Mouse (Mus musculus): ENCODE data around the gene Vmn1r50. TPM values are rescaled to one million over a fixed set of nuclear protein-coding genes. Genes with fewer than 3 reads are reported as not detected.

Vmn1r50 gene
- total RNA-seq (2012; rRNA removed): not detected in 2 replicates
- not detected for polyA plus RNA-seq (2012; ENCODE audit: insufficient read depth in 1 of 2, insufficient read length in 2 of 2, low read depth in 1 of 2, low replicate concordance in 2 of 2, missing spikeins in 1 of 2)

DNA sequence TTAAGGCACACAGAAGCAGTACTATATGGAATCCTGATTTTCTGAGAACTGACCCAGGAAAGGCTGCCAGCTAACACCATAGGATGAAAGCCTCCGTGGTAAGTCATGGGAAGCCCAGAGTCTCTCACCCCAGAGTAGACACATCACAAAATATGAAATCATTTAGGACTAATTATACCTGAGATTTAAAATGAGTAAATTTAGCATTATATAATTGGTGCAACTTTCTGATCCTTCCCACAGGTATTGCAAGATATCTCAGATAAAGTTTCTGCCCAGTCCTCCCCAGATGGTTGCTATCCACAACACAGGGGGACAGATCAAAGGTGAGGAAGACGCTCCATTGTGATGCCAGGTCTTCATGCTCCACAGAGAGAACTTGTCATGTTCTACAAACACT lies at the start of gene Vmn1r50:
Vmn1r50 (plus strand) TSS at position 301 of the 400 bp plus-strand sequence.
- Histone ChIP-seq H3K27me3 (ENCODE audit: control insufficient read depth in 1 of 2, insufficient read depth in 2 of 2, low read length in 2 of 2) (no peaks in the 10 kb centered on the region), H3K4me3 (ENCODE audit: control insufficient read depth in 1 of 2, insufficient read depth in 1 of 2, low read depth in 2 of 2, low read length in 2 of 2) (no peak within 1 kb of the TSS), H3K9ac (ENCODE audit: control insufficient read depth, low read depth, low read length, poor library complexity, severe bottlenecking) (no peak within 1 kb of the TSS), H3K4me1 (ENCODE audit: control insufficient read depth in 1 of 2, insufficient read depth in 2 of 2, low read length in 2 of 2) (no peaks in the 10 kb centered on the region), H3K9me3 (replicated peaks; ENCODE audit: insufficient read depth, low read length) (no peaks in the 10 kb centered on the region), H3K36me3 (ENCODE audit: control insufficient read depth in 1 of 2, insufficient read depth in 2 of 2, low read length in 2 of 2) (no peaks in the 10 kb centered on the region), H3K79me2 (ENCODE audit: control insufficient read depth, insufficient read depth, low read length, poor library complexity) (no peaks in the 10 kb centered on the region), H3K27ac (ENCODE audit: control insufficient read depth, low read depth, low read length) (no peak within 1 kb of the TSS)
- TF ChIP-seq TBP (IDR thresholded peaks at IDR 0.05; ENCODE audit: low read depth, low read length) (no peak), SIN3A (IDR thresholded peaks at IDR 0.05; ENCODE audit: low read length) (no peak), HCFC1 (IDR thresholded peaks at IDR 0.05; ENCODE audit: low read depth, low read length) (no peak), MYC (IDR thresholded peaks at IDR 0.05; ENCODE audit: low read depth, low read length) (no peak), ELF1 (IDR thresholded peaks at IDR 0.05; ENCODE audit: low read depth, low read length) (no peak), JUND (IDR thresholded peaks at IDR 0.05; ENCODE audit: low read depth, low read length) (no peak), POLR2AphosphoS2 (IDR thresholded peaks at IDR 0.05; ENCODE audit: low read length) (no peak), CHD1 (IDR thresholded peaks at IDR 0.05; ENCODE audit: low read depth, low read length) (no peak), NRF1 (IDR thresholded peaks at IDR 0.05; ENCODE audit: insufficient read depth, low read depth, low read length, poor library complexity, severe bottlenecking) (no peak), MAZ (IDR thresholded peaks at IDR 0.05; ENCODE audit: low read depth, low read length) (no peak), MXI1 (IDR thresholded peaks at IDR 0.05; ENCODE audit: low read depth, low read length) (no peak), UBTF (IDR thresholded peaks at IDR 0.05; ENCODE audit: borderline replicate concordance, insufficient read depth, low read depth, low read length) (no peak), EP300 (IDR thresholded peaks at IDR 0.05; ENCODE audit: low read depth in 1 of 2, low read length in 2 of 2) (no peak), USF2 (IDR thresholded peaks at IDR 0.05; ENCODE audit: borderline replicate concordance in 1 of 2, insufficient read depth in 1 of 2, low read depth in 1 of 2, low read length in 2 of 2) (no peak), TCF12 (IDR thresholded peaks at IDR 0.05; ENCODE audit: low read depth, low read length) (no peak), ZKSCAN1 (IDR thresholded peaks at IDR 0.05; ENCODE audit: low read depth, low read length) (no peak), RAD21 (IDR thresholded peaks at IDR 0.05; ENCODE audit: low read depth, low read length) (no peak), MAFK (IDR thresholded peaks at IDR 0.05; ENCODE audit: borderline replicate concordance, low read depth, low read length) (no peak), MAX (IDR thresholded peaks at IDR 0.05; ENCODE audit: low read length) (no peak)
- DNase-seq (ENCODE audit: low read depth, low spot score): no peak

DNA sequence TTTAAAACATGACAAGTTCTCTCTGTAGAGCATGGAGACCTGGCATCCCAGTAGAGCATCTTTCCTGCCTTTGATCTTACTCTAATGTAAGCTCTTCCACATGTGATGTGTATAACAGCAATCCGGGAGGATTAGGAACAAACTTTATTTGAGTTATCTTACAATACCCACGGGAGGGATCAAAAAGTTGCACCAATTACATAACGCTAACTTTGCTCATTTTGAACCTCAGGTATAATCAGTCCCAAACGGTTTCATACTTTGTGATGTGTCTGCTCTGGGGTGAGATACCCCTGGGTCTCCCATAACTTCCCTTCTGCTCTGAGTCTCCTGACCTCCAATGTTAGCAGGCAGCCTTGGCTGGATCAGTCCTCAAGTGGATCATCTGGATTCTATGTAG lies 22.8 kb upstream of the Vmn1r50 start, which contains the start of gene Vmn1r49:
Vmn1r49 (minus strand) TSS at position 101 of the 400 bp plus-strand sequence.
- Histone ChIP-seq H3K27me3 (ENCODE audit: control insufficient read depth in 1 of 2, insufficient read depth in 2 of 2, low read length in 2 of 2) (no peaks in the 10 kb centered on the region), H3K27ac (ENCODE audit: control insufficient read depth, low read depth, low read length) (no peak within 1 kb of the TSS), H3K36me3 (ENCODE audit: control insufficient read depth in 1 of 2, insufficient read depth in 2 of 2, low read length in 2 of 2) (no peaks in the 10 kb centered on the region), H3K4me1 (ENCODE audit: control insufficient read depth in 1 of 2, insufficient read depth in 2 of 2, low read length in 2 of 2) (no peaks in the 10 kb centered on the region), H3K9ac (ENCODE audit: control insufficient read depth, low read depth, low read length, poor library complexity, severe bottlenecking) (no peak within 1 kb of the TSS), H3K4me3 (ENCODE audit: control insufficient read depth in 1 of 2, insufficient read depth in 1 of 2, low read depth in 2 of 2, low read length in 2 of 2) (no peak within 1 kb of the TSS), H3K9me3 (replicated peaks; ENCODE audit: insufficient read depth, low read length) (no peaks in the 10 kb centered on the region), H3K79me2 (ENCODE audit: control insufficient read depth, insufficient read depth, low read length, poor library complexity) (no peaks in the 10 kb centered on the region)
- no peak for TF ChIP-seq NRF1 (IDR thresholded peaks at IDR 0.05; ENCODE audit: insufficient read depth, low read depth, low read length, poor library complexity, severe bottlenecking)
- no peak for TF ChIP-seq CTCF (IDR thresholded peaks at IDR 0.05 in 2 of 3, conservative IDR thresholded peaks at IDR 0.05 in 1 of 3; ENCODE audit: control insufficient read depth in 1 of 3, insufficient read depth in 1 of 3, low read depth in 2 of 3, low read length in 3 of 3, poor library complexity in 1 of 3, severe bottlenecking in 1 of 3)
- no peak for DNase-seq (ENCODE audit: low read depth, low spot score)

All from MEL (cell line).